Mouse (Mus musculus) limb, embryonic 13.5 days (tissue): ENCODE measurements around the gene Tab2. TPM values are rescaled to one million over a fixed set of nuclear protein-coding genes. Genes with fewer than 3 reads are reported as not detected.

Experiments used
- ATAC-seq: fragments of 200-750 bp; cut with Nextera tagmentation; 2 replicates; pipeline ENCODE4 v1.8.0; 2017; ENCODE audit warnings: low read depth, moderate number of reproducible peaks, moderate TSS enrichment; ENCODE audit not compliant: low FRiP score
- H3K27ac ChIP-seq: fragments of 300-500 bp; sonication (generic); 2 replicates; pipeline ENCODE4 v1.5.1; 2015; ENCODE audit warnings: inconsistent platforms, mild to moderate bottlenecking, moderate library complexity
- H3K27me3 ChIP-seq: fragments of 300-500 bp; sonication (generic); 2 replicates; pipeline ENCODE4 v1.6.1; 2015; ENCODE audit warnings: mild to moderate bottlenecking, inconsistent platforms
- H3K36me3 ChIP-seq: fragments of 300-500 bp; sonication (generic); 2 replicates; pipeline ENCODE4 v1.6.1; 2015; ENCODE audit warnings: inconsistent platforms, mild to moderate bottlenecking, moderate library complexity
- H3K4me1 ChIP-seq: fragments of 300-500 bp; sonication (generic); 2 replicates; pipeline ENCODE4 v1.6.1; 2015; ENCODE audit warnings: inconsistent platforms
- H3K4me2 ChIP-seq: fragments of 300-500 bp; sonication (generic); replicated peaks from 2 replicates; pipeline ENCODE4 v1.6.1; 2015; ENCODE audit warnings: inconsistent platforms, mild to moderate bottlenecking, moderate library complexity
- H3K4me3 ChIP-seq: fragments of 300-500 bp; sonication (generic); 2 replicates; pipeline ENCODE4 v1.5.1; 2015; ENCODE audit warnings: moderate library complexity, mild to moderate bottlenecking, inconsistent platforms
- H3K9ac ChIP-seq: fragments of 300-500 bp; sonication (generic); 2 replicates; pipeline ENCODE4 v1.6.1; 2015; ENCODE audit warnings: mild to moderate bottlenecking, inconsistent platforms
- H3K9me3 ChIP-seq: fragments of 300-500 bp; sonication (generic); 2 replicates; pipeline ENCODE4 v1.6.1; 2016; ENCODE audit warnings: inconsistent platforms
- WGBS: fragments of 180-500 bp; shearing (Covaris S2); methylation state at CpG from one replicate; pipeline ENCODE4 v1.1.7; 2015; 5-methylcytosine and 5-hydroxymethylcytosine counted together
- polyA plus RNA-seq: library from polyadenylated mRNA; unstranded; fragments of >200 nt; fragmentation: Nextera tagmentation; extraction: Ambion mirVana; gene quantifications from 2 replicates; pipeline ENCODE4 v1.2.1, GENCODE M21; 2015

Gene Tab2
- polyA plus RNA-seq, 1 experiment from 2014 or later, result 29.7 TPM

DNA sequence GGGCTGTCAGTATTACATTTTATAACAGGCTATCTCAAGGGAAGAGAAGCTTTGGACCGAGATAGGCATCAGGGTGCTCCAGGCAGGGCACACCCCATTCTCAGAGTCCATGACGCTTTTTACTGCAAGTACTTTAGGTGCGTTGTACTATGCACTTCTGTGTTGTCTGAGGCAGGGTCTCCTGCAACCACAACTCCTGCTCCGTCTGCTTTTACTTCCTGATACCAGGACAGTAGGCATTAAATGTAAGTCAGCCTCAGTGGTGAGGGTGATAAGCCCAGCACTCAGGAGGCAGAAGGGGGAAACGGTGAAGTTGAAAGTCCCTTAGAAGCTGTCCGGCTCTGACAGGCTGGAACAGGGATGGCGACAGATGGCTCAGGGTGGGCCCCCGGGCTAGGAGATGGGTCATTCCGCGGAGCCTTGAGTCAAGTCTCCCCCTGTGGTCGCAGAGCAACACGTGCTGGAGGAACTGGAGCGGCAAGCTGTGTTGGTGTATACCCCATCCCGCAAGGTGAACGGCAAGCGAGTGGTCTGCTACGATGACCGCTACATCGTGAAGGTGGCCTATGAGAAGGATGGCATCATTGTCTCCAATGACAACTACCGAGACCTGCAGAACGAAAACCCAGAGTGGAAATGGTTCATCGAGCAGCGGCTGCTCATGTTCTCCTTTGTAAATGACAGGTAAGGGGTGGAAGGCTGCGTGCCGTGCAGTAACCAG lies 93.9 kb downstream of the Tab2 start:
- peak overlapping the region; percentile 79 for H3K27ac ChIP-seq
- WGBS, result 87% methylated on average over 25 of the region's 25 CpGs
- H3K4me2 ChIP-seq, result no peak overlapping the region
- H3K4me3 ChIP-seq, result no peak overlapping the region
- no peak; the same call in 1 of the 2 replicates for ATAC-seq
- no peak overlapping the region for H3K9ac ChIP-seq
- peaks cover 24% of the 10 kb centered on the region for H3K4me1 ChIP-seq
- H3K9me3 ChIP-seq, result no peaks in the 10 kb centered on the region
- peaks cover 11% of the 10 kb centered on the region for H3K27me3 ChIP-seq
- no peaks in the 10 kb centered on the region for H3K36me3 ChIP-seq

DNA sequence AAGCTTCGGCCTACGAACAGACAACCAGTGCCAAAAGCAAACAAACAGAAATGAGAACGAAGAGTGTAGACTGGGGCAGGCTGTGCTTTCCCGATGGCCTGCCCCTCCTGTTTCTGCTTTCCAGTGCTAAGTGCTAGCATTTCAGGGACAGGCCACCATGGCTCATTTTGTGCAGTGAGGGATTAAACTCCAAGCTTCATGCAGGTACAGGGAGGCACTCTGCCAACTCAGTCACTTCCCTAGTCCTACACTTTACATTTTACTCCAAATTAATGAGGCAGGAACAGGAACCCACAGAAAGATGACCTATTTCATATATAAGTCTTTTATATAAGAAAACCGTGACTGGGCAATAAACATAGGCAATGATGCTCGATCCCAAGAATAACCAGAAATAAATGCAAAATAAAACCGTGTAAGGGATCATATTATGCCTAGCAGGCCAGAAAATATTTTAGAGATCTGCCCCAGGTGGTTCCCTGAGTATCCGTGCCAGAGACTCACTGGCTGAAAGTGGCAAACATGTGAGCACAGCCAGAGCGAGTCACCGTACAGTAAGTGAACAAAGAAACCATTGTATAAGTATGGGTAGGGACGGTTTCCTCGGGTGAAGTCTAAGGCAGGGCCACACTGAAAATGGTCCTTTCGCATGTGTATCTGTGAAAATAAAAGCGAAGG lies 94.6 kb downstream of the Tab2 start:
- Histone ChIP-seq H3K4me1 (peaks cover 23% of the 10 kb centered on the region), H3K9me3 (no peaks in the 10 kb centered on the region), H3K9ac (no peak overlapping the region), H3K4me3 (no peak overlapping the region), H3K4me2 (0 out of 2 replicates have a peak overlapping the region, but pooled peaks have one; percentile 5), H3K36me3 (no peaks in the 10 kb centered on the region), H3K27me3 (peaks cover 4% of the 10 kb centered on the region), H3K27ac (peak overlapping the region; percentile 79)
- 58% methylated on average over 14 of the region's 14 CpGs for WGBS
- peak; percentile 81 for ATAC-seq

DNA sequence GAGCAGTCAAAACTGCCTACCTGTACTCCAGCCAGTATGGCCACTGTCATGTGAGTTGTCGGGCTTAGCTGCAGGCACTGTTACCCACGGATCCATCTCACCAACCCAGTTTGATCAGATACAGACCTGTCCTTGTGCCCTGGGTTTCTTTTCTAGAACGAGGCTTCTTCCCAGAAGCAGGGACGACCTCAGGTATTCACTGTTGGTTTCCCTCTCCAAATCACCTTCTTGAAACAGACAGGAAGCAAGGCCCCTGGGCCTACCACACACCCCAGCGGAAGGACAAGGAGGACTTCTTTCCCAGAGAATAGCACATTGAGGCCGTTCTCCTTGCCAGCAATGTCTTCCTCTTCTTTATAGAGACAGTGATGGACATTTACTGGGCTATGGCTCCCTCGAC lies 95.5 kb downstream of the Tab2 start:
- H3K4me3 ChIP-seq, result no peak overlapping the region
- H3K4me2 ChIP-seq, result no peak overlapping the region
- no peak overlapping the region for H3K9ac ChIP-seq
- ATAC-seq, result no peak
- H3K36me3 ChIP-seq, result no peaks in the 10 kb centered on the region
- peak overlapping the region; percentile 74; the same call in 1 of the 2 replicates for H3K27ac ChIP-seq
- 90% methylated on average over 7 of the region's 7 CpGs for WGBS
- H3K4me1 ChIP-seq, result peaks cover 23% of the 10 kb centered on the region
- H3K27me3 ChIP-seq, result no peaks in the 10 kb centered on the region
- no peaks in the 10 kb centered on the region for H3K9me3 ChIP-seq

Other genes with a start within 250 kb of the Tab2 start
- 59.9 and 62.3 TPM in 2 replicates for gene Katna1, start 230.2 kb downstream of the Tab2 start, polyA plus RNA-seq
- gene Ginm1, start 163.4 kb downstream of the Tab2 start, polyA plus RNA-seq, result 84.4 and 88.7 TPM in 2 replicates
- gene Ppil4, start 163.3 kb downstream of the Tab2 start, polyA plus RNA-seq, result 42.7 and 47.2 TPM in 2 replicates
- gene Zc3h12d, start 123.8 kb downstream of the Tab2 start, polyA plus RNA-seq, result 0.41 TPM in 2 replicates